8 mouse cellular contexts compared by ENCODE assay signal in the genomic region with DNA sequence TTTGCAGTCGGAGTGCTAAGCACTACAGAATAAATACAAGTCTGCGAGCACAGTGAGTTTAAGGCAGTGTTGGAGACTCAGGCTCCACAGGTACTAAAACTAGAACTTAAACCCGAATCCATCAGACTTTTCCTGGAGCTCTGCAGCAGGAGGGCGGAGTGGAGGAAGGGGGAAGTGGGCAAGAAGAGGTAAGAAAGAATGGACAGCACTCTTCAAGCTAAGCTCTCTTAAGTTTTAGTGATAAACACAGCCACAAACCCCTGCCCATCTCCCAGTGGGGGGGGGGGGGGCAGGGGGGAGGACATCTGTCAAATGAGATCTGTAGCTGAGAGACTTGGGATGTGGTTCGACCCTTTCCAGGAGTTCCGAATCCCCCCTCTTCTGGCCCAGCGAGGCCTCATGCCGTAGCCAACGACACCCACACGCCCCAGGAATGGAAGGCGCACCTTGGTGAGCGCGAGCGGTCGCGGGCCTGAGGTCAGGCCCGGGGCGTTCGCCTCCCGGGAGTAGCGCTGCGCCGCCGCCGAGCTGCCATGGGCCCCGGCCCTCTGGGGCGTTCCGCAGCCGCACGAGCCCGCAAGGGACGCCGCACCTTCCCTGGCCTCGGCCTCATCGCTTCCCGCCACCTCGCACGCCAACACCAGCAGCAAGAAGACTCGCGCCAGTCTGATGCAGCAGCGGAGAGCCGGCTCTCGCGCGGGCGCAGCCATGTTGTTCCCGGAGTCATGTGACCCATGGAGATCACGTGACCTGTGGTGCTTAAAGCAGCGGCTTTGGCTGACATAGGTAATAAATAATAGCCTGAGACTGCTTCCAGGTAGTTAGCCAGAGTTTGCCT. TPM values are rescaled to one million over a fixed set of nuclear protein-coding genes. Genes with fewer than 3 reads are reported as not detected.
DNase-seq lines count a peak whose midpoint lies in the region; ATAC-seq and TF ChIP-seq lines count a peak whose summit lies in the region.

A gene (minus strand): TSS at position 736 of the 838 bp plus-strand sequence.

- H3K9ac ChIP-seq in heart, embryonic 12.5 days, result peak within 1 kb of the TSS; percentile 78
- H3K9ac ChIP-seq in kidney, postnatal 0 days (ENCODE audit: low read depth, low read length), result peak within 1 kb of the TSS; percentile 82
- peak within 1 kb of the TSS; percentile 82 for H3K9ac ChIP-seq in liver, embryonic 11.5 days (ENCODE audit: low read depth, low read length)
- peak within 1 kb of the TSS; percentile 66 for H3K9ac ChIP-seq in stomach, embryonic 14.5 days (replicated peaks; ENCODE audit: low read depth, low read length)

- H3K4me3 ChIP-seq in heart, embryonic 12.5 days, result peak within 1 kb of the TSS; percentile 77
- H3K4me3 ChIP-seq in kidney, postnatal 0 days (replicated peaks; ENCODE audit: low read depth, low read length), result peak within 1 kb of the TSS; percentile 84
- H3K4me3 ChIP-seq in liver, embryonic 11.5 days (ENCODE audit: low read depth, low read length), result peak within 1 kb of the TSS; percentile 88
- H3K4me3 ChIP-seq in stomach, embryonic 14.5 days (ENCODE audit: low read depth, low read length), result peak within 1 kb of the TSS; percentile 85

- H3K9me3 ChIP-seq in heart, embryonic 12.5 days (replicated peaks), result no peaks in the 10 kb centered on the region
- no peaks in the 10 kb centered on the region for H3K9me3 ChIP-seq in kidney, postnatal 0 days (replicated peaks; ENCODE audit: low read length)
- no peaks in the 10 kb centered on the region for H3K9me3 ChIP-seq in liver, embryonic 11.5 days (ENCODE audit: control insufficient read depth, low read length)
- H3K9me3 ChIP-seq in stomach, embryonic 14.5 days (ENCODE audit: control insufficient read depth, low read depth, low read length), result no peaks in the 10 kb centered on the region

- peak within 1 kb of the TSS; percentile 83 for H3K4me2 ChIP-seq in heart, embryonic 12.5 days
- H3K4me2 ChIP-seq in kidney, postnatal 0 days (ENCODE audit: low read length), result peak within 1 kb of the TSS; percentile 92
- peak within 1 kb of the TSS; percentile 92 for H3K4me2 ChIP-seq in liver, embryonic 11.5 days
- peak within 1 kb of the TSS; percentile 94 for H3K4me2 ChIP-seq in stomach, embryonic 14.5 days (replicated peaks; ENCODE audit: low read depth, low read length)

- H3K27me3 ChIP-seq in heart, embryonic 12.5 days (replicated peaks), result 0 out of 2 replicates have a peak, but pooled peaks cover 4% of the 10 kb centered on the region
- no peaks in the 10 kb centered on the region for H3K27me3 ChIP-seq in kidney, postnatal 0 days (ENCODE audit: insufficient read depth, low read length)
- H3K27me3 ChIP-seq in liver, embryonic 11.5 days (replicated peaks; ENCODE audit: control insufficient read depth, insufficient read depth, low read length), result no peaks in the 10 kb centered on the region
- no peaks in the 10 kb centered on the region for H3K27me3 ChIP-seq in stomach, embryonic 14.5 days (ENCODE audit: control insufficient read depth, insufficient read depth, low read length)

- H3K36me3 ChIP-seq in heart, embryonic 12.5 days, result no peaks in the 10 kb centered on the region
- H3K36me3 ChIP-seq in kidney, postnatal 0 days (ENCODE audit: insufficient read depth, low read length), result no peaks in the 10 kb centered on the region
- H3K36me3 ChIP-seq in liver, embryonic 11.5 days (ENCODE audit: control insufficient read depth, insufficient read depth, low read length), result no peaks in the 10 kb centered on the region; the same call in 1 of the 2 replicates
- H3K36me3 ChIP-seq in stomach, embryonic 14.5 days (ENCODE audit: control insufficient read depth, insufficient read depth, low read length), result no peaks in the 10 kb centered on the region

- no peak for TF ChIP-seq CTCF in kidney, postnatal 0 days (IDR thresholded peaks at IDR 0.05; ENCODE audit: low read depth)

- no peak within 1 kb of the TSS for H3K27ac ChIP-seq in heart, embryonic 12.5 days (ENCODE audit: poor library complexity, severe bottlenecking)
- H3K27ac ChIP-seq in kidney, postnatal 0 days, result no peak within 1 kb of the TSS; the same call in 1 of the 2 replicates
- H3K27ac ChIP-seq in liver, embryonic 11.5 days (ENCODE audit: low read depth, low read length), result 0 out of 2 replicates have a peak within 1 kb of the TSS, but pooled peaks have one; percentile 5
- no peak within 1 kb of the TSS for H3K27ac ChIP-seq in stomach, embryonic 14.5 days (ENCODE audit: low read length)

- ATAC-seq in erythroid progenitor cell, adult 5-6 weeks (replicated peaks; ENCODE audit: low FRiP score, poor library complexity, severe bottlenecking), result peak; percentile 91
- peak; percentile 91 for ATAC-seq in heart, embryonic 12.5 days (ENCODE audit: insufficient number of reproducible peaks, low FRiP score)
- ATAC-seq in kidney, postnatal 0 days (replicated peaks; ENCODE audit: low FRiP score, low read depth), result peak; percentile 96
- peak; percentile 90 for ATAC-seq in liver, embryonic 11.5 days (replicated peaks; ENCODE audit: low FRiP score)
- ATAC-seq in stomach, embryonic 14.5 days (ENCODE audit: insufficient number of reproducible peaks, insufficient read depth, low FRiP score, low read depth), result peak; percentile 88

- WGBS in heart, embryonic 12.5 days, result 3% methylated on average over 49 of the region's 49 CpGs
- 4% methylated on average over 48 of the region's 49 CpGs for WGBS in kidney, postnatal 0 days
- WGBS in liver, embryonic 11.5 days, result 3% methylated on average over 49 of the region's 49 CpGs
- WGBS in stomach, embryonic 14.5 days, result 5% methylated on average over 49 of the region's 49 CpGs

- peak; percentile 90 for DNase-seq in CD4-positive helper T cell, adult 2 months (ENCODE audit: low read depth, low spot score)
- peak; percentile 85 for DNase-seq in brain, embryonic 18.5 days (ENCODE audit: low read depth, low spot score)
- DNase-seq in kidney, postnatal 0 days (ENCODE audit: low spot score), result peak; percentile 98
- DNase-seq in liver, embryonic 11.5 days (ENCODE audit: low spot score), result peak; percentile 84
- DNase-seq in naive thymus-derived CD4-positive, alpha-beta T cell, adult 2 months (ENCODE audit: low read depth), result peak; percentile 92

- H3K4me1 ChIP-seq in heart, embryonic 12.5 days (replicated peaks), result peaks cover 8% of the 10 kb centered on the region
- H3K4me1 ChIP-seq in kidney, postnatal 0 days (replicated peaks; ENCODE audit: insufficient read depth, low read length), result peaks cover 9% of the 10 kb centered on the region
- H3K4me1 ChIP-seq in liver, embryonic 11.5 days (replicated peaks; ENCODE audit: control insufficient read depth, insufficient read depth, low read length), result peaks cover 4% of the 10 kb centered on the region; the same call in 1 of the 2 replicates
- H3K4me1 ChIP-seq in stomach, embryonic 14.5 days (ENCODE audit: control insufficient read depth, insufficient read depth, low read length), result peaks cover 3% of the 10 kb centered on the region; the same call in 1 of the 2 replicates

RNA-seq across cellular contexts. Expression of the gene that starts here (rescaled TPM):
- total RNA-seq in erythroid progenitor cell, adult 5-6 weeks (2015; ENCODE audit: low replicate concordance), result 2.9 and 5.4 TPM in 2 replicates
- total RNA-seq in erythroid progenitor cell, adult 5-6 weeks (2017; ENCODE audit: low replicate concordance), result 7.2 and 9.2 TPM in 2 replicates
- 24.6 and 25.2 TPM in 2 replicates for polyA plus RNA-seq in heart, embryonic 12.5 days (2016; fragmentation: Nextera tagmentation; extraction: Ambion mirVana)
- polyA plus RNA-seq in kidney, postnatal 0 days (2015; fragmentation: Nextera tagmentation; extraction: Ambion mirVana), result 34.0 and 34.2 TPM in 2 replicates
- polyA plus RNA-seq in liver, embryonic 11.5 days (2014; fragmentation: Nextera tagmentation; extraction: Ambion mirVana), result 16.2 and 17.6 TPM in 2 replicates
- 23.6 and 23.9 TPM in 2 replicates for polyA plus RNA-seq in stomach, embryonic 14.5 days (2014; fragmentation: Nextera tagmentation; extraction: Ambion mirVana)
